Mouse (Mus musculus) CH12.LX (cell line): ENCODE results near the gene Pja2.

Source experiments
- CHD1 ChIP-seq: IDR thresholded peaks from 2 replicates; pipeline ENCODE4 v1.6.1; 2012; ENCODE audit warnings: low read depth, low read length, improper control_type of control experiment, inconsistent platforms
- CTCF ChIP-seq, 2 experiments: IDR thresholded peaks in 1 of 2; conservative IDR thresholded peaks in 1 of 2; 2 replicates each; pipeline ENCODE4 v1.5.1; 2011 to 2012; ENCODE audit warnings: low read depth in 2 of 2, low read length in 2 of 2, improper control_type of control experiment in 1 of 2, inconsistent platforms in 1 of 2, mild to moderate bottlenecking in 1 of 2, moderate library complexity in 1 of 2
- EP300 ChIP-seq: IDR thresholded peaks from 2 replicates; pipeline ENCODE4 v1.6.1; 2011; ENCODE audit warnings: low read length, improper control_type of control experiment
- HCFC1 ChIP-seq: IDR thresholded peaks from 2 replicates; pipeline ENCODE4 v1.6.1; 2012; ENCODE audit warnings: low read depth, mild to moderate bottlenecking, inconsistent platforms, low read length, improper control_type of control experiment
- JUND ChIP-seq: conservative IDR thresholded peaks from 2 replicates; pipeline ENCODE4 v1.6.1; 2011; ENCODE audit warnings: low read depth, low read length, improper control_type of control experiment
- POLR2AphosphoS2 ChIP-seq: IDR thresholded peaks from 2 replicates; pipeline ENCODE4 v1.6.1; 2011; ENCODE audit warnings: low read depth, low read length, improper control_type of control experiment
- UBTF ChIP-seq: IDR thresholded peaks from 2 replicates; pipeline ENCODE4 v1.6.1; 2012; ENCODE audit warnings: low read depth, mild to moderate bottlenecking, inconsistent platforms, low read length, improper control_type of control experiment, moderate library complexity
- USF2 ChIP-seq: conservative IDR thresholded peaks from 2 replicates; pipeline ENCODE4 v1.6.1; 2011; ENCODE audit warnings: low read depth, low read length, improper control_type of control experiment

DNA sequence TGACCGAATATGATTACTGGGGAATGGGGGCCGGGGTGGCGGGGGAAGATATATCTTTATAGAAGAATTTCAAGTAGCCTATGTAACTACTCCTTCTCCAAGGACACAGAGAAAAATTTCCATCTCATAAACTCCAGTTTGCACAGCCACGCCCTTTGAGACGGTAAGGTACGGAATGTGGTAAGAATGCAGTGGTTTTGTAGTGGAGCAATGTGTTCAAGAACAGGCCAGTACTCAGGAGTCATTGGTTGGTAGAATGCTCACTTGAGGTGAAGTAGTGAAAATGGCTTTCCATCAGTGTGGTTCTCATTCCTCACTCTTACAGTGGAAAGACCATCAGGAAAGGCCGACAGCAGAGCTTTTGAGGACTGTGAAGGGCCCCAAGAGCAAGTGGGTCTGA is 22.2 kb upstream of the Pja2 start:
- TF ChIP-seq EP300, result no peak
- TF ChIP-seq CHD1, result no peak
- no peak for TF ChIP-seq HCFC1
- TF ChIP-seq CTCF (conservative IDR thresholded peaks at IDR 0.05 in 1 of 2, IDR thresholded peaks at IDR 0.05 in 1 of 2; ENCODE audit: low read depth in 2 of 2, low read length in 2 of 2), result no peak
- TF ChIP-seq USF2, result no peak
- TF ChIP-seq JUND, result no peak
- no peak for TF ChIP-seq POLR2AphosphoS2
- TF ChIP-seq UBTF, result no peak
